Mouse (Mus musculus) left cerebral cortex, postnatal 14 days (tissue): Measurements from ENCODE around the gene Disc1. TPM values are rescaled to one million over a fixed set of nuclear protein-coding genes. Genes with fewer than 3 reads are reported as not detected.

Experiments
- DNase-seq, 2 experiments: peaks; one replicate each; pipeline ENCODE4 v3.0.0; 2021 to 2022; ENCODE audit warnings: low spot score in 2 of 2, mixed read lengths in 1 of 2
- intact Hi-C: fragments of 180-260 bp; cut with DNase I; formaldehyde crosslinking; loops from one replicate; pipeline ENCODE4 v1.15.1; 2025
- microRNA-seq, 2 experiments: library from miRNA; unstranded; fragments of <30 nt; microRNA quantifications; one replicate each; pipeline ENCODE4 v1.2.0; 2022
- total RNA-seq, 2 experiments: library from RNA; stranded (reverse); gene quantifications; 2 replicates each; pipeline ENCODE4 v1.2.3; 2021

Disc1 gene
- total RNA-seq, 2 experiments from 2014 or later = 1.9 to 4.0 TPM

- intact Hi-C loops = no loop called here
- no peak for DNase-seq
These were observed 229.5 kb downstream of the Disc1 start for GRCm38 (mm10) chr8:125283542-125283941.

GRCm38 (mm10) chr8:125284875-125285274 is 230.9 kb downstream of the Disc1 start:
- intact Hi-C loops = no loop called here
- no peak for DNase-seq

GRCm38 (mm10) chr8:125285391-125285790 is 231.4 kb downstream of the Disc1 start:
- no peak for DNase-seq
- intact Hi-C loops = no loop called here

DNA sequence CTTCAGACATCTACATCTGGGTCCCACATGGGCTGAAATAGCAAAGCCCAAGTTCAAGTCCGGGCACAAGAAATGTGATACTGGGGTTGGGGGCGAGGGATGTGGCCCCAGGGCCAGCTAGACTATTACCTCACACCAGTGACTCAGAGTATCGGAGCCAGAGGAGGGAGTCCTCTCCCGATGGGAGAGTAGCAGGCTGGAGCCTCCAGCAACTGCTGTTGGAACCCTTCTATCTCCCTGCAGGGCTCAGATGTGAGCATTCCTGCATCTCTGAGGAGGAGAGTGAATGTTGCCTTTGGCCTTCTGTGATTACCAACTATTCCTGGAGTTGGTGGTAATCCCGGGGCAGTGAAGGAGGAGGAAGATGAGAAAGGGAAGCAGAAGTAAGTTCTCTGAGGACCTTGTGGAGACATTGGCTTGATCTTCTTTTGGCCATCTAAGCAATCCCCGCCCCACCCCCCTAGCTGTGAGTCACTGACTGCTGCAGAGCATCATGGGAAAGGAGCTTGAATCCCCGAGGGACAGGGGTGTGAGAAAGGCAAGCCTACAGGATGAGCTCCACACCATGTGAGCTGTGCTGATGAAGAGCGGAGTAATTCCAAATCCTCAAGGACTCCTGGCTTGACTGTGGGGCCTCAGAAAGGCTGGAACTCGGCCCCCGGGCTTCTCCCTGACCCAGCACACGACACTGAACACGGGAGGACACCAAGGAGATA is 232.1 kb downstream of the Disc1 start:
- intact Hi-C loops = no loop called here

DNA sequence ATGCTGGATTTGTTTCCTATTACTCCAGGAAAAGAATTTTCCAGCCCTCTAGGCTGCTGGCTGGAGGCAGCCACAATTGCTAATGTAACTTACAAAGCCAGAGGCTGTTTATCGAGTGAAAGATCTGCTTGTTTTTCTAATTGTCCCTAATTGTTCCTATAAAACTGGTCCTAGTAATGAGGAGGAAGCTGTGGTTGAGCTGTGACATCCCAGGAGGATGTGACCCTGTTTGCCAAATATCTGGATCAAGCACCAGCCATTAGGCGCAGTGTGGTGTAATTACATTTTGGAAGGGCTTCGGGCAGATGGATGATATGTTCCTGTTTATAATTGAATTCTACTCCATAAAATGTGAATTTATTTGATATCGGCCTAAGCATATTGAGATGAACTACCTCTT is 233.3 kb downstream of the Disc1 start:
- intact Hi-C loops = no loop called here
- no peak for DNase-seq

More for the DNA sequence above, 232.1 kb downstream of the Disc1 start:
- peak; percentile 38 to 43 for DNase-seq

DNA sequence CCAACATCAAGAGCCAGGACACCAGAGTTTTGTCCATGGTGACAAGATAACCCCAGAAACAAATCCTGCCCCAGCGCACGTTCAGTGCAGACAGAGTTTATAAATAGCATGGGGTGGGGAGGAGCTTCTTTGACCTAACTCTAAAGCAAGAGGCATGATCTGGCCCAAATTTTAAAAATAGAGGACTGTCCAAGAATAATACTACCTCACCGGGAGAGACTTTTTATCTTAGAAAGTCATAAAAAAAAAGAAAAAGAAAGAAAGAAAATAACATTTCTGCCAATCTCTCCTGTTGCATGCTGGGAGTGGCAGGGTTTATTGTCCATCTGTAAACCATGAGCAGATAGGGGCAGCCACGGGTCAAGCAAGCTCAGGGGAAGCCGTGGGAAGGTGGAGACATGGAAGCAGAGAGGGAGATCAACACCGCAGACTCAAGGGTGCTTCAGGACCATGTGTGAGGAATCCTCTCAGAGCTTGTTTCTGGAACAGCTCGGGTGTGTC is 233.9 kb downstream of the Disc1 start:
- no peak for DNase-seq
- intact Hi-C loops = no loop called here

DNA sequence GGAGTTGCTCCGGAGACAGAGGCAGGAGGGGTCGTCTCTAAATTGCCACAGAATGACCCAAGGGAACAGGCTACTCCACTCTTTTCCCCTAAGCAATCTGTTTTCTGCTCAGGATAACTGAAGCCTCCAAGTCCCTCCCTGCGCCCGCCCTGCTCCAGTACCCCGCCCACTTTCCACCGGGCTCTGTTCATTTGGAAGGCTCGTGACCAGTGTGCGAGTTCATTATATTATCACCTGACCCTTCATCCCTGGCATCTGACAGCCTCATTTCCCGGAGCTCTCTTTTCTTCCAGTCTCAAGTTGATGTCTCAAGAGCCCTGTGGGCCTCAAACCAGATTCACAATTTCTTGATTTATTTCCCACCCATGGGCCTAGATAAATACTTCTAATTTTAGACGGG is 237.5 kb downstream of the Disc1 start:
- intact Hi-C loops = loop anchor here (10.0 kb wide), 1 partner anchor 273 kb away; the partner anchor contains the start of gene Sipa1l2
- no peak for DNase-seq

DNA sequence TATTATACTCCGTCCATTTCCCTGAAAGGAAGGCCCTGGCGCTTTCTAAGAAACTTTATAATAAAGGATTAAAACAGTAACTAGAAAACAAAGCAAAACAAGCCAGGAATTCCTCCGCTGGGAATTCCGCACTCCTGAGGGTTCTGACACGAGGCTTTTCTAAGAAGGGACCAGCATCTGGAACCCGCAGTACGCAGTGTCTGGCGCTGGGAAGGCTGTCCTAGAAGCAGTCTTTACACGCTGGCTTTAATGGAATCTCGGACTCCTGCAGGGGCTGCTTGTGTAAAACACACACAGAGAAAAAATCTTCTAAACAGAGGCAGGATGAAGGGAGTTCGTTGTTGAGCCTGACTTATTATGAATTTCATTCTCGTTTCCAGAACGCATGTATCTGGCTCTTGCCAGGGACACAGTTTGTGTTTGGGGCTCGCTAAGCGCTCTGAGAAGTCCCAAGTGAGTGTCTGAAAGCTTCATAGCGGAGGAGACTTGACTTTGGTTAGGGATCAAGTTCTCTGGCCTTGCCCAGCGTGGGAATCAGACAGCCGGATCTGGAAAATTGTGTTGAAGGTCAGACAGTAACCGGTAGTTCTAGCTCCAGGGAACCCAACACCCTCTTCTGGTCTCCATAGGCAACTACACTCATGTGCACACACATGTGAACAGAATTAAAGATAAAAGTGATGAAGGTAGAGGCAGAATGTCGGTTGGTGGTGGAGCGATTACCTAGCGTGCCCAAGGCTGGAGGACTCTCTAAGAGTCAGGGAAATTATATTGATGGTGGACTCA is 238.1 kb downstream of the Disc1 start:
- intact Hi-C loops = loop anchor here (10.0 kb wide), 1 partner anchor 273 kb away; the partner anchor contains the start of gene Sipa1l2
- DNase-seq = no peak

DNA sequence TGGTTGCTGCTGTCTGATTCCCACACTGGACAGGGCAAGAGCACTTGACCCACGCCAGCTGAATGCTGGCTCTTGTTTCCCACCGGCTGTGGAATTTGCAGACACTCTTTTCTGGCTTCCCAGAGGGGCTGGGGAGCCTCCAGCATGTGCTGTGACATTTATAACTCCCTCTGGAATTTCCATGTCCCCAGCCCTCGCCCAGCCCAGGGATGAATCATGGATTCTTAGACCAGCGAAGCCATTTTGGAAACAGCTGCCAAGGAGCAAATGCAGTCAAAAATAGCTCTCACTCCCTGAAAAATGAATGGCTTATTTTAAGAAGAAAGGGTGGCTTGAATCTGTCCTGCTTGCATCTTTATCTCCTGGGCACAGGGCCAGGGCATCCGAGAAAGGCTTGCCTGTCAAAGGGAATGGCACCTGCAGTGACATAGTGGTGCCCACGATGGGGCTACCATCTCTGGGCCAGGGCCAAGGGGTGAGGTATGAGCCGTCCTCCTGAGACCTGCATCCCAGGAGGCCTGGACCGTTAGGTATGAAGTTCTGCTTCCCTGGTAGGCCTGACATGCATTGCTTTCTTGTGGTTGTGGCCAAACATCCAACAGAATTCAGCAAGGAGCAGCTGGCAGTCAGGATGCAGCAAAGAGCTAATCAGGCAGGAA is 239.1 kb downstream of the Disc1 start:
- DNase-seq = peak; percentile 73 to 79
- intact Hi-C loops = loop anchor here (10.0 kb wide), 1 partner anchor 272 kb away; the partner anchor contains the start of gene Sipa1l2

GRCm38 (mm10) chr8:125299248-125299647 is 245.3 kb downstream of the Disc1 start:
- DNase-seq = no peak
- intact Hi-C loops = loop anchor here (10.0 kb wide), 1 partner anchor 266 kb away; the partner anchor contains the start of gene Sipa1l2

- intact Hi-C loops = no loop called here
- no peak for DNase-seq
These were observed 248.0 kb downstream of the Disc1 start for GRCm38 (mm10) chr8:125301931-125302361.

DNA sequence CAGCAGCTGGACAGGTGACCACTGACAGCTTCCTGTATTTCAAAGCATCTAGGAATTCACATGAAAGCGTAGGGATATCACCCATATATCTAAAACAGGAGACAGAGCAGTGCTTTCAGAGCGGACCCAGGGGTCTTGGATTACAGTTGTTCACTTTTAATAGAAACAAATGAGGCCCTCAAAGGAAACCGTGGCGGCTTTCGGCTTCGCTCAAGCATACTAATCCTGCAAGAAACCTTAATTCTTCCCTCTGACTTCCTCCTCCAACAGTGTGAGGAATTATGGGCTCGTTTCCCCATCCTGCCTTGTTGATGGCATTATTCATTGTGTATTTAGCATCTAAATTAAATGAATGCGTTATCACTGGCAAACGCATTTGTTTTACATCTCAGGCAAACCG is 252.7 kb downstream of the Disc1 start:
- DNase-seq = no peak
- intact Hi-C loops = no loop called here

DNA sequence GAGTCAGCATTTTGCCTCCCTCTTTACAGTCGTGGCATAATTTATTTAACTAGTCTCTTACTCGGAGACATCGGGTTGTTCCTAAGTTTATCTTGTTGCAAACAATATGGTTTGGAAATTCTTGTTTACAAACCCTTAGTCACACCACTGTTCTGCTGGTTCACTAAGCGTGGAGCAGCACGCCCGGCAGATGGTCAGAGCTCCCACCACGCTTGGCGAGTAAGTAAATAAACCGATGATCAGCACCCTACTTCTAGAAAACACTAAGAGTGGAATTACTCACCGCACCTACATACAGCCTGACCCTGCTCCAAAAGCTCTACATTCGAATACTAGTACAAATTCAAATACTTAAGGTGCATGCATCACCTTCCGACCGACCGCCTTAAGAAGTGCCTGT is 256.0 kb downstream of the Disc1 start:
- peak; percentile 19 to 27 for DNase-seq
- intact Hi-C loops = no loop called here

Small RNAs within 50 kb of the gene (microRNA-seq; reads per million reads assigned to microRNA genes)
- gene Gm22197 = 0 reads per million in 2 experiments

Other genes with a start within 250 kb of the Disc1 start
- 10 to 100 TPM; 56.2 to 60.9 TPM for gene Gnpat, start 191.2 kb upstream of the Disc1 start, total RNA-seq
- 10 to 100 TPM; 20.1 to 20.4 TPM for gene 2810004N23Rik, start 191.1 kb upstream of the Disc1 start, total RNA-seq
- 10 to 100 TPM; 35.9 to 36.5 TPM for gene Exoc8, start 156.5 kb upstream of the Disc1 start, total RNA-seq
- 10 to 100 TPM; 13.8 to 14.8 TPM for gene Sprtn, start 156.3 kb upstream of the Disc1 start, total RNA-seq
- gene Egln1, start 104.9 kb upstream of the Disc1 start, total RNA-seq = 10 to 100 TPM; 57.5 to 58.0 TPM
- 100 to 1,000 TPM; 102 to 108 TPM for gene Tsnax, start 41.2 kb upstream of the Disc1 start, total RNA-seq